Comparison of ENCODE assay signal across 15 mouse cellular contexts in the genomic region with DNA sequence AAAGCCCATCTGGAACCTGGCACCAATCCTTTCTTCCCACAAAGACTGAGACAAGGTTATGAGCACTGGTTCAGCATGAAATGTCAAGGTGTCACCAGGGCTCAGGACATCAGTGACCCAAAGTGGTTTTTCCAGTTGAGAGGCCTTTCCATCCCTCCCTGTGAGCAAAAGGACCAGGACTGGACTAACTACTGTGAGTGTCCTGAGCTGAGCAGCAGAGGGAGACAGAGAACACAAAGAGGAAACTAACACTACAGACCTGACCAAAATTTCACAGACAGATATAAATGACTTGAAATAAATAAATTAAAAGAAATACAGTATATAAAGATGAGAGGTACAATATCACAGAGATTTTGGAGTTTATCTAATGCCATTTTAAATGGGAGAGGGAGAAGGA.
DNase-seq lines count a peak whose midpoint lies in the region; ATAC-seq and TF ChIP-seq lines count a peak whose summit lies in the region.
"Had no signal": no experiment of that assay in that cellular context is flagged by ENCODE, and none has a peak within 500 bp of the region (broad histone marks: within the 10 kb centered on the region; RNA-seq: fewer than 3 reads in every experiment).

No protein-coding gene starts in this region.

- ATAC-seq in hindbrain, embryonic 11.5 days (ENCODE audit: low FRiP score) = 0 out of 2 replicates have a peak, but pooled peaks have one; percentile 61
- no peak for ATAC-seq in hindbrain, embryonic 12.5 days (ENCODE audit: low FRiP score)
- peak; percentile 44; the same call in 1 of the 2 replicates for ATAC-seq in midbrain, embryonic 12.5 days (ENCODE audit: low FRiP score, low read depth)
- ATAC-seq in midbrain, embryonic 13.5 days = no peak
- ATAC-seq: activated CD4-positive, CD25-positive, alpha-beta regulatory T cell, adult 4 months had no signal

- H3K4me3 ChIP-seq in hindbrain, embryonic 11.5 days (ENCODE audit: low read depth, low read length) = no peak overlapping the region
- H3K4me3 ChIP-seq in hindbrain, embryonic 12.5 days = no peak overlapping the region
- H3K4me3 ChIP-seq in midbrain, embryonic 12.5 days = no peak overlapping the region
- no peak overlapping the region for H3K4me3 ChIP-seq in midbrain, embryonic 13.5 days (replicated peaks)
- H3K4me3 ChIP-seq: gastrocnemius, adult 2 months; heart, embryonic 12.5 days; liver, embryonic 15.5 days; stomach, embryonic 15.5 days had no signal

- H3K9me3 ChIP-seq in hindbrain, embryonic 11.5 days (ENCODE audit: control insufficient read depth, low read length) = no peaks in the 10 kb centered on the region
- peaks cover 4% of the 10 kb centered on the region for H3K9me3 ChIP-seq in hindbrain, embryonic 12.5 days (replicated peaks)
- H3K9me3 ChIP-seq in midbrain, embryonic 12.5 days = peaks cover 2% of the 10 kb centered on the region
- peaks cover 4% of the 10 kb centered on the region for H3K9me3 ChIP-seq in midbrain, embryonic 13.5 days

- H3K4me2 ChIP-seq in hindbrain, embryonic 11.5 days (replicated peaks; ENCODE audit: low read depth, low read length) = no peak overlapping the region
- H3K4me2 ChIP-seq in hindbrain, embryonic 12.5 days (replicated peaks) = no peak overlapping the region
- H3K4me2 ChIP-seq in midbrain, embryonic 12.5 days (replicated peaks) = no peak overlapping the region
- no peak overlapping the region for H3K4me2 ChIP-seq in midbrain, embryonic 13.5 days (replicated peaks)
- H3K4me2 ChIP-seq: heart, embryonic 12.5 days; liver, embryonic 15.5 days; stomach, embryonic 15.5 days had no signal

- H3K9ac ChIP-seq in hindbrain, embryonic 11.5 days (ENCODE audit: low read depth, low read length) = no peak overlapping the region
- no peak overlapping the region for H3K9ac ChIP-seq in hindbrain, embryonic 12.5 days
- no peak overlapping the region for H3K9ac ChIP-seq in midbrain, embryonic 12.5 days (replicated peaks)
- no peak overlapping the region for H3K9ac ChIP-seq in midbrain, embryonic 13.5 days (replicated peaks)
- H3K9ac ChIP-seq: heart, embryonic 12.5 days; liver, embryonic 15.5 days; stomach, embryonic 15.5 days had no signal

- no peak overlapping the region for H3K27ac ChIP-seq in hindbrain, embryonic 11.5 days (ENCODE audit: low read depth, low read length)
- H3K27ac ChIP-seq in hindbrain, embryonic 12.5 days = no peak overlapping the region
- no peak overlapping the region for H3K27ac ChIP-seq in midbrain, embryonic 12.5 days (replicated peaks)
- H3K27ac ChIP-seq in midbrain, embryonic 13.5 days = no peak overlapping the region
- H3K27ac ChIP-seq: gastrocnemius, adult 2 months; liver, embryonic 15.5 days; stomach, embryonic 15.5 days had no signal

- DNase-seq in hindbrain, embryonic 11.5 days (ENCODE audit: low spot score) = no peak
- peak; percentile 38 for DNase-seq in brain, embryonic 14.5 days (ENCODE audit: low read depth)
- DNase-seq in retina, postnatal 1 day = peak; percentile 21
- DNase-seq in thymus, adult 18-20 months = no peak
- no peak for DNase-seq in heart, adult 9 months (ENCODE audit: low spot score in 2 of 2)
- DNase-seq: cerebellum, postnatal 36 days; gastrocnemius, adult 2 months; right cerebral cortex, postnatal 25 days had no signal

- H3K27me3 ChIP-seq in hindbrain, embryonic 11.5 days (ENCODE audit: control insufficient read depth, insufficient read depth, low read length) = no peaks in the 10 kb centered on the region
- no peaks in the 10 kb centered on the region for H3K27me3 ChIP-seq in hindbrain, embryonic 12.5 days
- no peaks in the 10 kb centered on the region for H3K27me3 ChIP-seq in midbrain, embryonic 12.5 days
- H3K27me3 ChIP-seq in midbrain, embryonic 13.5 days = no peaks in the 10 kb centered on the region
- H3K27me3 ChIP-seq: heart, embryonic 12.5 days; liver, embryonic 15.5 days; stomach, embryonic 15.5 days had no signal

- peak; percentile 51; the same call in 1 of the 2 replicates for TF ChIP-seq CTCF in brain, embryonic 14.5 days (IDR thresholded peaks at IDR 0.05; ENCODE audit: borderline replicate concordance, extremely low read depth, insufficient read depth, insufficient read length)

- TF ChIP-seq POLR2A in brain, embryonic 14.5 days (IDR thresholded peaks at IDR 0.05; ENCODE audit: borderline replicate concordance, extremely low read depth, insufficient read depth, insufficient read length, poor library complexity, severe bottlenecking) = no peak

- H3K4me1 ChIP-seq in hindbrain, embryonic 11.5 days (replicated peaks; ENCODE audit: control insufficient read depth, insufficient read depth, low read length) = no peaks in the 10 kb centered on the region
- H3K4me1 ChIP-seq in hindbrain, embryonic 12.5 days = no peaks in the 10 kb centered on the region
- peaks cover 5% of the 10 kb centered on the region for H3K4me1 ChIP-seq in midbrain, embryonic 12.5 days
- H3K4me1 ChIP-seq in midbrain, embryonic 13.5 days (replicated peaks) = no peaks in the 10 kb centered on the region; the same call in 1 of the 2 replicates
- H3K4me1 ChIP-seq: heart, embryonic 12.5 days; liver, embryonic 15.5 days; stomach, embryonic 15.5 days had no signal

- H3K36me3 ChIP-seq in hindbrain, embryonic 11.5 days (ENCODE audit: control insufficient read depth, insufficient read depth, low read length) = no peaks in the 10 kb centered on the region
- no peaks in the 10 kb centered on the region for H3K36me3 ChIP-seq in hindbrain, embryonic 12.5 days
- H3K36me3 ChIP-seq in midbrain, embryonic 12.5 days = no peaks in the 10 kb centered on the region
- H3K36me3 ChIP-seq in midbrain, embryonic 13.5 days = no peaks in the 10 kb centered on the region
- H3K36me3 ChIP-seq: heart, embryonic 12.5 days; liver, embryonic 15.5 days; stomach, embryonic 15.5 days had no signal

Comparison
In these comparisons a context has a peak if more than half of its experiments do, and no peak if none do; other contexts are left out.
1. ATAC-seq: peak in hindbrain, embryonic 11.5 days (single experiment) and midbrain, embryonic 12.5 days (single experiment); none in hindbrain, embryonic 12.5 days (single experiment) and midbrain, embryonic 13.5 days (single experiment).
2. DNase-seq: peak in brain, embryonic 14.5 days (single experiment) and retina, postnatal 1 day (single experiment); none in hindbrain, embryonic 11.5 days (single experiment), thymus, adult 18-20 months (0 of 2) and heart, adult 9 months (0 of 2).